Mouse (Mus musculus): Measurements from ENCODE around the gene Olfr1491. TPM values are rescaled to one million over a fixed set of nuclear protein-coding genes. Genes with fewer than 3 reads are reported as not detected.

Olfr1491 gene
- not detected for total RNA-seq (2023)

DNA sequence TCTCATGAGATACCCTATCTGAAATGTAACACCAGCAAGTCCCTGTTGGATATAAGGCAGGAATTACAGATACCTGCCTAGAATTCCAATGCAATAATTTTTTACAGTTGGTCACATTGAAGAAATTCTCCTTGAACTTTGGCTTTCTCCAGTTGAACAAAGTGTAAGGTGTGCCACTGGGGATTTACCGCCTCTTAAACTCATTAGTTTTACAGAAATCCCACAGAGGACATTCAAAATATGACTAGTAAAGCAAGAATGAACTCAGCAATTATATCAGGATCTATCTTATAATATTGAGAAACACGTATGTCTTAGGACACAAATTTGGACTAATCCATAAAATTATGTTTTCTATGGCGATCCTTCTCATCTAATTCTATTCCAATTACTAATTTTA, at the start of gene Olfr1491:
Gene Olfr1491 (plus strand): TSS at position 301 of the 400 bp plus-strand sequence.

DNA sequence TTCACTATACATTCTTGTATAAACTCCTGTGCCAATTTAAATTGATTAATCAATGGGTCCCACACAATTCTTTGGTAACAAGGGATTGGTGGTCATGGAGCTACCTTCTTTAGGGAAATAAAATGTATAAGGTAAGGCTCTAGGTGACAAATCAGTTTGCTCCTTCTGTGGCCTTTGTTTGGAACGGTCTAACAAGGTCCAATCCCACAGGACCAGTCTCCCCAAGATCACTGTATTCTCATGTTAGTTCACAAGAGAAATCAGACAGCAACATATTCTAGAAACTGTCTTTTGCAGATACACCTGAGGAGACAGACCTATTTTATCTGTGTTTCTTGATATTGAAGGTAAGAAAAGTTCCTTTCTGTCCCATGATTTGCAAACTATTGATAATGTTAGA, 46.3 kb upstream of the Olfr1491 start, which contains the start of gene Olfr1490:
Gene Olfr1490 (plus strand): TSS at position 301 of the 400 bp plus-strand sequence.

DNA sequence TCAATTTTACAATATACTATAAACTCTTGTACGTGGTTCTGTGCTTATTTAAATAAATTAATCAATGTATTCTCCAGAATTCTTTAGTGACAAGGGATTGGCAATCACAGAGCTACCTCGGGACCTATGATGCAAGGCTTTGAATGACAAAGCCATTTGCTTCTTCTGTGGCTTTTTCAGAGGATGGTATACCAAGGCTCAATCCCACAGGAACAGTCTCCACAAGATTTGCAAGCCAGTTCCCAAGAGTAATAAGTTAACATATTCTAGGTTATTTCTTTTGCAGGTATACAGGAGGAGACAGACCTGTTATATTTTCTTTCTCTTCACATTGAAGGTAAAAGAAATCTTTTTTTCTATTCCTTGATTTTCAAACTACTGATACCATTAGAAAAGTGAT, 25.9 kb downstream of the Olfr1491 start, which contains the start of gene Olfr1493-ps1:
Gene Olfr1493-ps1 (plus strand): TSS at position 301 of the 400 bp plus-strand sequence.

DNA sequence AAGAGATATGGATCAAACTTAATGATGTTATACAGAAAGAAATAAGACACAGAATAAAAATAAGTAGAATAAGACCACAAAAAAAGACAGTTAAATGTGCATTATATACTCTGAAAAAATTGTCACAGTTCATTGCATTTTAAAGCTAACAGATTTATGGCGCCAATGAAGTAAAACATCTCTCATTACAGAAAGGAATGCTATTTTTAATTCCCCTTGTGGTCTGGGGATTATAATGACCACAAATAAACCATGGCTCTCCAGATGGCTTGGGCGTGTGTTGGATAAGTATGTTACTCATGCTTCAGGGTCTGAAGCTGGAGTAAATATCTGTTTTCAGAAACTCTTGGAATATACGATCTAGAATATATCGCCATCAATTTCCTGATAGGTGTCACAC, 42.4 kb downstream of the Olfr1491 start, which contains the start of gene Olfr1494:
Gene Olfr1494 (plus strand): TSS at position 301 of the 400 bp plus-strand sequence.

Other genes with a start within 250 kb of the Olfr1491 start
- not detected for gene Olfr1472, start 241.2 kb upstream of the Olfr1491 start, total RNA-seq (2023)
- gene Olfr1474, start 227.7 kb upstream of the Olfr1491 start, total RNA-seq (2023): not detected
- not detected for gene Olfr1475, start 217.1 kb upstream of the Olfr1491 start, total RNA-seq (2023)
- gene Olfr1477, start 196.7 kb upstream of the Olfr1491 start, total RNA-seq (2023): not detected
- not detected for gene Olfr1480, start 169.4 kb upstream of the Olfr1491 start, total RNA-seq (2023)
- gene Olfr1484, start 113.8 kb upstream of the Olfr1491 start, total RNA-seq (2023): not detected
- gene Olfr1487, start 79.9 kb upstream of the Olfr1491 start, total RNA-seq (2023): not detected
- not detected for gene Olfr1489, start 65.6 kb upstream of the Olfr1491 start, total RNA-seq (2023)
- not detected for gene Olfr1490, start 46.2 kb upstream of the Olfr1491 start, total RNA-seq (2023)
- gene Olfr1493-ps1, start 26.0 kb downstream of the Olfr1491 start, total RNA-seq (2023): not detected
- not detected for gene Olfr1494, start 42.5 kb downstream of the Olfr1491 start, total RNA-seq (2023)
- gene Olfr1495, start 67.3 kb downstream of the Olfr1491 start, total RNA-seq (2023): not detected
- not detected for gene Olfr1496, start 80.6 kb downstream of the Olfr1491 start, total RNA-seq (2023)
- gene Olfr1497, start 100.9 kb downstream of the Olfr1491 start, total RNA-seq (2023): not detected
- not detected for gene Olfr1499, start 122.2 kb downstream of the Olfr1491 start, total RNA-seq (2023)
- not detected for gene Olfr1500, start 133.2 kb downstream of the Olfr1491 start, total RNA-seq (2023)
- gene Olfr1501, start 153.4 kb downstream of the Olfr1491 start, total RNA-seq (2023): not detected
- not detected for gene Olfr1502, start 164.5 kb downstream of the Olfr1491 start, total RNA-seq (2023)
- not detected for gene Olfr1504, start 200.7 kb downstream of the Olfr1491 start, total RNA-seq (2023)
- gene Olfr1505, start 216.3 kb downstream of the Olfr1491 start, total RNA-seq (2023): not detected

All from neutrophil, adult 59 days (primary cell).